Mouse (Mus musculus): ENCODE measurements around the gene Syne1.

DNA sequence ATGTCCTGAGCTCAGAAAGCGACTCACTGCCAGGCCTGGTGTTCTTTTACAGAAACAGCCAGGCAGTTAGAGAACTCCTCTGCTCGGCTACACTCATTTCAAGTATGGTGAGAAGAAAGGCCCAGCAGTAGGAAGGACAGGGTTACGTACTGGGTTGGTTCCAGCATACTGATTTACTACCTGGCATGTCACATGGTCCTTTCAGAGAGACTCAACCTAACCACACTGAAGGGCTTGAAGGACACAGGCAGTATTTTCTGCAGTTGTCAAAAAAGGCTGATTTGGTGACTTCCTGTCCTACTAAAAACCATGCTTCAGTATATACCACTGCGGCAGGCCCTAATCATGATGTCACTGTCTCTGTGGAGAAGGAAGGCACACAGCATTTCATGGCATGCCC, 238.8 kb downstream of the Syne1 start:
- TF ChIP-seq CTCF (IDR thresholded peaks at IDR 0.05; ENCODE audit: low read depth, low read length) (no peak), POLR2A (IDR thresholded peaks at IDR 0.05; ENCODE audit: extremely low read depth, insufficient read depth, low read length) (no peak)

Data from liver, adult 2 months (tissue).